ENCODE assay signal across 27 mouse cellular contexts in genomic region chr14:122859792-122860191, GRCm38 (mm10). TPM values are rescaled to one million over a fixed set of nuclear protein-coding genes. Genes with fewer than 3 reads are reported as not detected.
DNase-seq lines count a peak whose midpoint lies in the region; ATAC-seq and TF ChIP-seq lines count a peak whose summit lies in the region.
"Had no signal": no experiment of that assay in that cellular context is flagged by ENCODE, and none has a peak within 500 bp of the region (broad histone marks: within the 10 kb centered on the region; RNA-seq: fewer than 3 reads in every experiment).

No protein-coding gene starts in this region.

- no peak for TF ChIP-seq POLR2A in limb, embryonic 14.5 days (IDR thresholded peaks at IDR 0.05; ENCODE audit: borderline replicate concordance, extremely low read depth, insufficient read depth, insufficient read length)

- TF ChIP-seq CTCF in stomach, postnatal 0 days (IDR thresholded peaks at IDR 0.05; ENCODE audit: low read depth): no peak

- peak; percentile 53 for DNase-seq in embryonic facial prominence, embryonic 14.5 days (ENCODE audit: low spot score)
- DNase-seq in embryonic facial prominence, embryonic 10.5 days (ENCODE audit: low spot score): no peak
- no peak for DNase-seq in kidney, adult 11 months
- DNase-seq in limb, embryonic 14.5 days (ENCODE audit: low spot score): peak; percentile 44
- no peak for DNase-seq in limb, embryonic 10.5 days (ENCODE audit: low spot score)
- no peak for DNase-seq in stomach, postnatal 0 days (ENCODE audit: low spot score)
- DNase-seq: adrenal gland, postnatal 10 days; adrenal gland, postnatal 36 days; cerebellum, adult 11 months; cerebellum, adult 2 months; cerebellum, adult 9-11 months; cerebellum, postnatal 25 days; gastrocnemius, postnatal 10 days; gastrocnemius, postnatal 36 days; heart, adult 2 months; heart, postnatal 14 days; heart, postnatal 4 days had no signal

- H3K4me3 ChIP-seq in embryonic facial prominence, embryonic 14.5 days (ENCODE audit: low read depth, low read length): no peak overlapping the region
- H3K4me3 ChIP-seq in embryonic facial prominence, embryonic 10.5 days: no peak overlapping the region
- H3K4me3 ChIP-seq in kidney, embryonic 16.5 days (ENCODE audit: low read length): no peak overlapping the region
- no peak overlapping the region for H3K4me3 ChIP-seq in limb, embryonic 14.5 days (replicated peaks; ENCODE audit: low read length)
- no peak overlapping the region for H3K4me3 ChIP-seq in limb, embryonic 10.5 days
- no peak overlapping the region for H3K4me3 ChIP-seq in stomach, embryonic 14.5 days (ENCODE audit: low read depth, low read length)
- no peak overlapping the region for H3K4me3 ChIP-seq in stomach, postnatal 0 days (ENCODE audit: low read depth, low read length)
- H3K4me3 ChIP-seq: embryonic facial prominence, embryonic 13.5 days; forebrain, embryonic 10.5 days; forebrain, embryonic 13.5 days; heart, adult 2 months; heart, embryonic 10.5 days; heart, embryonic 13.5 days had no signal

- peak; percentile 30; the same call in 1 of the 2 replicates for ATAC-seq in embryonic facial prominence, embryonic 14.5 days (ENCODE audit: low read depth)
- ATAC-seq in kidney, embryonic 16.5 days (ENCODE audit: low FRiP score, low TSS enrichment): peak; percentile 74; the same call in 1 of the 2 replicates
- ATAC-seq in limb, embryonic 14.5 days (ENCODE audit: low FRiP score, low read depth): no peak
- ATAC-seq in stomach, embryonic 14.5 days (ENCODE audit: insufficient number of reproducible peaks, insufficient read depth, low FRiP score, low read depth): no peak
- no peak for ATAC-seq in stomach, postnatal 0 days (ENCODE audit: low FRiP score, low TSS enrichment)
- ATAC-seq: forebrain, embryonic 13.5 days; forebrain, embryonic 16.5 days; Patski had no signal

- H3K4me1 ChIP-seq in embryonic facial prominence, embryonic 14.5 days (ENCODE audit: control insufficient read depth, insufficient read depth, low read length): no peaks in the 10 kb centered on the region
- H3K4me1 ChIP-seq in embryonic facial prominence, embryonic 10.5 days: no peaks in the 10 kb centered on the region
- no peaks in the 10 kb centered on the region for H3K4me1 ChIP-seq in kidney, embryonic 16.5 days (ENCODE audit: insufficient read depth, low read length)
- H3K4me1 ChIP-seq in limb, embryonic 14.5 days (ENCODE audit: control insufficient read depth, insufficient read depth, low read length): no peaks in the 10 kb centered on the region
- peaks cover 6% of the 10 kb centered on the region for H3K4me1 ChIP-seq in limb, embryonic 10.5 days
- no peaks in the 10 kb centered on the region for H3K4me1 ChIP-seq in stomach, embryonic 14.5 days (ENCODE audit: control insufficient read depth, insufficient read depth, low read length)
- H3K4me1 ChIP-seq in stomach, postnatal 0 days (replicated peaks; ENCODE audit: control insufficient read depth, insufficient read depth): no peaks in the 10 kb centered on the region
- H3K4me1 ChIP-seq: embryonic facial prominence, embryonic 13.5 days had no signal

- peaks cover 5% of the 10 kb centered on the region; the same call in 1 of the 2 replicates for H3K9me3 ChIP-seq in embryonic facial prominence, embryonic 14.5 days (ENCODE audit: control insufficient read depth, low read length)
- H3K9me3 ChIP-seq in embryonic facial prominence, embryonic 10.5 days: no peaks in the 10 kb centered on the region
- H3K9me3 ChIP-seq in kidney, embryonic 16.5 days (ENCODE audit: low read length): peaks cover 4% of the 10 kb centered on the region; the same call in 1 of the 2 replicates
- no peaks in the 10 kb centered on the region for H3K9me3 ChIP-seq in limb, embryonic 14.5 days (ENCODE audit: control insufficient read depth, low read length)
- no peaks in the 10 kb centered on the region for H3K9me3 ChIP-seq in limb, embryonic 10.5 days (replicated peaks)
- H3K9me3 ChIP-seq in stomach, embryonic 14.5 days (ENCODE audit: control insufficient read depth, low read depth, low read length): no peaks in the 10 kb centered on the region
- H3K9me3 ChIP-seq in stomach, postnatal 0 days (ENCODE audit: control insufficient read depth, low read length): no peaks in the 10 kb centered on the region
- H3K9me3 ChIP-seq: embryonic facial prominence, embryonic 13.5 days; forebrain, embryonic 10.5 days; forebrain, embryonic 13.5 days; heart, embryonic 10.5 days had no signal

- H3K9ac ChIP-seq in embryonic facial prominence, embryonic 14.5 days (ENCODE audit: low read depth, low read length): no peak overlapping the region
- H3K9ac ChIP-seq in kidney, embryonic 16.5 days (replicated peaks; ENCODE audit: low read length): no peak overlapping the region
- H3K9ac ChIP-seq in limb, embryonic 14.5 days (ENCODE audit: low read depth, low read length, severe bottlenecking): no peak overlapping the region
- no peak overlapping the region for H3K9ac ChIP-seq in stomach, embryonic 14.5 days (replicated peaks; ENCODE audit: low read depth, low read length)
- H3K9ac ChIP-seq in stomach, postnatal 0 days (ENCODE audit: low read length): no peak overlapping the region
- H3K9ac ChIP-seq: embryonic facial prominence, embryonic 13.5 days; forebrain, embryonic 13.5 days; heart, embryonic 13.5 days; hindbrain, embryonic 14.5 days had no signal

- H3K4me2 ChIP-seq in embryonic facial prominence, embryonic 14.5 days (ENCODE audit: low read depth, low read length): no peak overlapping the region
- no peak overlapping the region for H3K4me2 ChIP-seq in kidney, embryonic 16.5 days (replicated peaks; ENCODE audit: low read depth, low read length)
- no peak overlapping the region for H3K4me2 ChIP-seq in limb, embryonic 14.5 days (replicated peaks; ENCODE audit: low read depth, low read length, severe bottlenecking)
- no peak overlapping the region for H3K4me2 ChIP-seq in stomach, embryonic 14.5 days (replicated peaks; ENCODE audit: low read depth, low read length)
- no peak overlapping the region for H3K4me2 ChIP-seq in stomach, postnatal 0 days (replicated peaks; ENCODE audit: low read depth)
- H3K4me2 ChIP-seq: embryonic facial prominence, embryonic 13.5 days; forebrain, embryonic 13.5 days; heart, embryonic 13.5 days; hindbrain, embryonic 14.5 days had no signal

- H3K36me3 ChIP-seq in embryonic facial prominence, embryonic 14.5 days (ENCODE audit: control insufficient read depth, insufficient read depth, low read length): no peaks in the 10 kb centered on the region
- H3K36me3 ChIP-seq in embryonic facial prominence, embryonic 10.5 days (replicated peaks): no peaks in the 10 kb centered on the region
- H3K36me3 ChIP-seq in kidney, embryonic 16.5 days (ENCODE audit: insufficient read depth, low read length): no peaks in the 10 kb centered on the region
- no peaks in the 10 kb centered on the region for H3K36me3 ChIP-seq in limb, embryonic 14.5 days (ENCODE audit: control insufficient read depth, insufficient read depth, low read length)
- H3K36me3 ChIP-seq in limb, embryonic 10.5 days: no peaks in the 10 kb centered on the region
- H3K36me3 ChIP-seq in stomach, embryonic 14.5 days (ENCODE audit: control insufficient read depth, insufficient read depth, low read length): no peaks in the 10 kb centered on the region
- no peaks in the 10 kb centered on the region for H3K36me3 ChIP-seq in stomach, postnatal 0 days (ENCODE audit: control insufficient read depth, insufficient read depth, low read length)
- H3K36me3 ChIP-seq: embryonic facial prominence, embryonic 13.5 days; forebrain, embryonic 10.5 days; heart, embryonic 10.5 days; heart, embryonic 13.5 days had no signal

- WGBS in embryonic facial prominence, embryonic 14.5 days: 55% methylated on average over 1 of the region's 1 CpGs
- 87% methylated on average over 1 of the region's 1 CpGs for WGBS in embryonic facial prominence, embryonic 10.5 days
- 50% methylated on average over 1 of the region's 1 CpGs for whole genome bisulfite sequencing in kidney, embryonic 16.5 days
- 64% methylated on average over 1 of the region's 1 CpGs for WGBS in limb, embryonic 14.5 days
- 83% methylated on average over 1 of the region's 1 CpGs for WGBS in limb, embryonic 10.5 days
- 48% methylated on average over 1 of the region's 1 CpGs for WGBS in stomach, embryonic 14.5 days
- WGBS in stomach, postnatal 0 days: 48% methylated on average over 1 of the region's 1 CpGs

- no peak for TF ChIP-seq EP300 in stomach, postnatal 0 days (optimal IDR thresholded peaks at IDR 0.05)

- no peaks in the 10 kb centered on the region for H3K27me3 ChIP-seq in embryonic facial prominence, embryonic 14.5 days (replicated peaks; ENCODE audit: control insufficient read depth, insufficient read depth, low read length)
- H3K27me3 ChIP-seq in embryonic facial prominence, embryonic 10.5 days (replicated peaks; ENCODE audit: low read depth, poor library complexity, severe bottlenecking): no peaks in the 10 kb centered on the region
- H3K27me3 ChIP-seq in kidney, embryonic 16.5 days (ENCODE audit: insufficient read depth, low read length): no peaks in the 10 kb centered on the region
- no peaks in the 10 kb centered on the region for H3K27me3 ChIP-seq in limb, embryonic 14.5 days (ENCODE audit: control insufficient read depth, insufficient read depth, low read length)
- H3K27me3 ChIP-seq in limb, embryonic 10.5 days (ENCODE audit: low read depth, poor library complexity, severe bottlenecking): no peaks in the 10 kb centered on the region
- H3K27me3 ChIP-seq in stomach, embryonic 14.5 days (ENCODE audit: control insufficient read depth, insufficient read depth, low read length): no peaks in the 10 kb centered on the region
- no peaks in the 10 kb centered on the region for H3K27me3 ChIP-seq in stomach, postnatal 0 days (ENCODE audit: control insufficient read depth, insufficient read depth, low read length)
- H3K27me3 ChIP-seq: embryonic facial prominence, embryonic 13.5 days; forebrain, embryonic 13.5 days; heart, embryonic 13.5 days; Patski had no signal

- no peak overlapping the region for H3K27ac ChIP-seq in embryonic facial prominence, embryonic 14.5 days (replicated peaks; ENCODE audit: low read depth, low read length)
- H3K27ac ChIP-seq in embryonic facial prominence, embryonic 10.5 days (replicated peaks): no peak overlapping the region
- H3K27ac ChIP-seq in kidney, embryonic 16.5 days (ENCODE audit: low read length): peak overlapping the region; percentile 53; the same call in 1 of the 2 replicates
- no peak overlapping the region for H3K27ac ChIP-seq in limb, embryonic 14.5 days (replicated peaks; ENCODE audit: low read depth, low read length)
- no peak overlapping the region for H3K27ac ChIP-seq in limb, embryonic 10.5 days
- peak overlapping the region; percentile 33; the same call in 1 of the 2 replicates for H3K27ac ChIP-seq in stomach, embryonic 14.5 days (ENCODE audit: low read length)
- H3K27ac ChIP-seq in stomach, postnatal 0 days (replicated peaks): no peak overlapping the region
- H3K27ac ChIP-seq: embryonic facial prominence, embryonic 13.5 days; forebrain, embryonic 10.5 days; forebrain, embryonic 13.5 days; heart, adult 2 months; heart, embryonic 10.5 days; heart, embryonic 13.5 days; hindbrain, embryonic 14.5 days had no signal

RNA-seq across cellular contexts. Expression of gene Ggact, which starts 53.8 kb away (rescaled TPM):
- 11.6 and 15.2 TPM in 2 replicates for polyA plus RNA-seq in embryonic facial prominence, embryonic 14.5 days (2014; fragmentation: Nextera tagmentation; extraction: Ambion mirVana)
- 5.3 and 7.2 TPM in 2 replicates for polyA plus RNA-seq in embryonic facial prominence, embryonic 10.5 days (2016; fragmentation: Nextera tagmentation; extraction: Ambion mirVana)
- 19.2 and 20.5 TPM in 2 replicates for polyA plus RNA-seq in kidney, embryonic 16.5 days (2015; fragmentation: Nextera tagmentation; extraction: Ambion mirVana)
- polyA plus RNA-seq in limb, embryonic 14.5 days (2012; rRNA removed): 7.7 and 9.1 TPM in 2 replicates
- polyA plus RNA-seq in limb, embryonic 14.5 days (2014; fragmentation: Nextera tagmentation; extraction: Ambion mirVana): 6.6 and 10.0 TPM in 2 replicates
- polyA plus RNA-seq in limb, embryonic 10.5 days (2016; fragmentation: Nextera tagmentation; extraction: Ambion mirVana): 8.0 and 8.8 TPM in 2 replicates
- 29.5 and 31.6 TPM in 2 replicates for polyA plus RNA-seq in stomach, embryonic 14.5 days (2014; fragmentation: Nextera tagmentation; extraction: Ambion mirVana)
- 54.3 and 59.3 TPM in 2 replicates for polyA plus RNA-seq in stomach, postnatal 0 days (2015; fragmentation: Nextera tagmentation; extraction: Ambion mirVana)

Comparison
In these comparisons a context has a peak if more than half of its experiments do, and no peak if none do; other contexts are left out.
1. DNase-seq: peak in embryonic facial prominence, embryonic 14.5 days (single experiment) and limb, embryonic 14.5 days (single experiment); none in embryonic facial prominence, embryonic 10.5 days (single experiment), kidney, adult 11 months (single experiment), limb, embryonic 10.5 days (single experiment) and stomach, postnatal 0 days (single experiment).
2. H3K27ac ChIP-seq: peak in kidney, embryonic 16.5 days (single experiment) and stomach, embryonic 14.5 days (single experiment); none in embryonic facial prominence, embryonic 14.5 days (single experiment), embryonic facial prominence, embryonic 10.5 days (single experiment), limb, embryonic 14.5 days (single experiment), limb, embryonic 10.5 days (single experiment) and stomach, postnatal 0 days (single experiment).
3. ATAC-seq: peak in embryonic facial prominence, embryonic 14.5 days (single experiment) and kidney, embryonic 16.5 days (single experiment); none in limb, embryonic 14.5 days (single experiment), stomach, embryonic 14.5 days (single experiment) and stomach, postnatal 0 days (single experiment).